Mouse (Mus musculus): ENCODE data around the gene Gm4763.

GRCm38 (mm10) chr7:24758520-24758919 is 31.8 kb upstream of the Gm4763 start:
- TF ChIP-seq CTCF (IDR thresholded peaks at IDR 0.05; ENCODE audit: low read depth, low read length), result no peak
- TF ChIP-seq POLR2A (IDR thresholded peaks at IDR 0.05; ENCODE audit: borderline replicate concordance, low read depth, low read length), result no peak
